Mouse (Mus musculus): ENCODE measurements around the gene Cd47. TPM values are rescaled to one million over a fixed set of nuclear protein-coding genes. Genes with fewer than 3 reads are reported as not detected.

Gene Cd47
- total RNA-seq, 2 experiments from 2014 or later = 217 to 225 TPM

DNA sequence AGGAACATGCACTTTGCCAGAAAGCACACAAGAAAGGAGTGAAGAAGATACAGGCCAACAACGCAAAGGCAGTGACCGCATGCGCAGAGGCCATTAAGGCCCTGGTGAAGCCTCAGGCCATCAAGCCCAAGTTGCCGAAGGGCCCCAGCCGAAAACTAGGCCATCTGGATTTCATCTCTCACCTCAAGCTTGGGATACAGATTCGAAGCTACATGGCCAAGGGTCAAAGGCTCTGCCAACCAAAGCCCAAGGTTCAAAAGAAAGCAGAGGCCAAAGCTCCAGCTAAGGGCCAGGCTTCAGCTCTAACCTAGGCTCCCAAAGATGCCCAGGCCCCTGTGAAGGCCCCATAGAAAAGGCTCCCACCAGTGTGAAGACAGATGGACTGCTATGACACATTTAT, 14.2 kb upstream of the Cd47 start:
- no peak for DNase-seq (ENCODE audit: extremely low spot score in 1 of 2, low spot score in 1 of 2)

DNA sequence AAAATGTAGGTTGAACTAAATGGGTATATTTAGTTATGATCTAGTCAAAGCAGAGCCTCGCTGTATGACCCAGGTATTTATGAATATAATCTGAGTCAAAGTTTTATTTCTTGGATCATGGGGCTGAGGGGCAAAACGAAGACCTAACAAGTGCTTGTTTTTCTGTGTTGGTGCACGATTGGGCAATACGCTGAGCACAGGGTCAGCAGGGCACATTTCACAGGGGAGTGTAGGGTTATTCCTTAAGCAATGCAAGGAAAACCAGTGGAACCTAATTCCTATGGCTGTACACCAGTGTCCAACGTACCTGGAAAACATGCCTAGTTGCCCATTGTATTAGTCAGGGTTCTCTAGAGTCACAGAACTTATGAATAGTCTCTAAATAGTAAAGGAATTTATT, 12.6 kb upstream of the Cd47 start:
- DNase-seq (ENCODE audit: extremely low spot score in 1 of 2, low spot score in 1 of 2) = no peak

DNA sequence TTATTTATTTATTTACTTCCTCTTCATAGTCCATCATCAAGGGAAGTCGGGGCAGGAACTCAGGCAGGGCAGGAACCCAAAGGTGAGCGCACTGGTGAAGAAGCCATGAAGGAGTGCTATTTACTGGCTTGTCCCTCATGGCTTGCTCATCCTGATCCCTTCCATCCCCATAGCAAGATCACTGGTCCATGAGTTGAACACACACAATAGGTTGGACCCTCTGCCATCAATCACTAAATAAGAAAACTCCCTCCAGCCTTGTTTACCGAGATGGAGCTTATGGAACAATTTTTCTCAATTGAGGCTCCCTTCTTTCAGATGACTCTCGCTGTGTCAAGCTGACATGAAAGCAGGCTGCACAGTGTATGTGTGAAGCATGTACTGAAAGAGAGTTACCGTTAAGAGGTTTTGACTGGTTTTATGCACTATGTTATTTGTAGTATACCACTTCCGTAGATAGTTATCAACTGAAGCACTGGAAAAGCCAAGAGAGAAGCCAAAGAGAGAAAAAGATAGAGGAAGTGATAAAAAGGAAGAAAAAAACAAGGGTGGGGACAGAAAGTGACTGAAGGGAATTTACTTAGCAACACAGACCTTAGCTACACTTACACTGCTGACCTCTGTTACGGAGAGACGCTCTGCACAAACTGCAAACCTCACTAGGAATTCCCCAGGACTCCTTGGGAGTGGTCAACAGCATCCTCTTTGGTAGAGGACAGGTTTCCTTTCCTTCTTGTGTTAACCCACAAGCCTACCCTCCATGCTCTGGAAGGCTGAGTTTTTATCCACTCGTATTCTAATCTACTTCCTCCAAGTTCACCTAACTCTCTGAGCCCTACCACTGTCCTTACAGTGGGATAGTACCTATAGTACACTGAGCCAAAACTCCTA, 9.5 kb upstream of the Cd47 start:
- no peak for DNase-seq (ENCODE audit: extremely low spot score in 1 of 2, low spot score in 1 of 2)

DNA sequence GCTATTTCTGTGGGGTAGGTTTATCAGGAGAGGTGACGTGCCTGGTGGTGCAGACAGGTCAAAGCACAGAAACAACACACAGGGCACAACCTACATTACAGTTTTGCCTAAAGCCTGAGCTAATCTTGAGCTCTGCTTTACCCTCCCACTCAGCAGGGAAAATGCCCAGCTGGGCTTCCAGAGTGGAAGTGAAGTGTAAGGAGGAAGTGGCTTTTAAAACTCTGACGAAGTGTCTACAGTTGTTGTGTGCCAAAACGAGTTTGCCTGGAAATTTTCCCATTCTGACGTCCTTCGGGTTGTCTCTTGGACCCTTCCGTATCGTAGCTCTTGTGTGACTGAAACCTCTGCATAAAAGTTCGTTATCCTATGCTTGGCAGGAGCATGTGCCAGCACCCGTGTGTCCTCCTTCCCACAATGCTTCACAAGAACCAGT, 7.9 kb upstream of the Cd47 start:
- no peak for DNase-seq (ENCODE audit: extremely low spot score in 1 of 2, low spot score in 1 of 2)

DNA sequence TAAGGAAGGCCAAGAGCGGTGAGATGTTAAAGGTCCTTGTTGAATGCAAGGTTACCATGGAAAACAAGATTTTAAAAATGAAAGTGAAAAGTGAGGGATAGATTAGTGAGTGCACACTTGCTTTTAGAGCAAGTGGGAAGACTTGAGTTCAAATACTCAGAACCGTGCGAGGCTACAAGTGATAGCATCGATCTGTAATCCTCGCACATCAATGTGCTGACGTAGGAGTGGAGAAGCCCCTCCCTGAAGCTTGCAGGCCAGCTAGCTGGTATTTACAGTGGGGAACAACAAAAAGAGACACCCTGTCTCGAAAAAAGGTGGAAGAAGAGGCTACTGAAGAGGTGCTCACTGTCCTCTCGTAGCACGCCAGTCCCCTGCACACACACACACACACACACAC, 6.7 kb upstream of the Cd47 start:
- no peak for DNase-seq (ENCODE audit: extremely low spot score in 1 of 2, low spot score in 1 of 2)

DNA sequence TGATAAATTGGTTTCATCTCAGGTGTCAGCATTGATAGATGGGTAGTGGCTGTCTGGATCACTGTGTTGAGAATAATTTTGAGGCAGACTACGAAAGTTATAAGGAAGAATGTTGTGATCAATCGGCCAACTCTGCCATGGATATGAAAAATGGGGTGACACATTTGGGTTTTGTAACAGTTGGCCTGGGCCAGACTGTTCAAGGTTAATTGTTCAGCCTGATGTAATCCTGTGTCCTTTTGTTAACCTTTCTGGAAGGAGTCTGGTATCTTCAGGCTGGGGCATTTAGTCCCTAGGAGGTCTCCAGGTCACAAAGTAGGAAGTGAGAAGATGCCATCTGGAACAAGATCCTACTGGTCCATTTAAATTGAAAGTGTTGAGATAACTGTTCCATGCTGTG, 4.1 kb upstream of the Cd47 start:
- DNase-seq (ENCODE audit: extremely low spot score in 1 of 2, low spot score in 1 of 2) = no peak

DNA sequence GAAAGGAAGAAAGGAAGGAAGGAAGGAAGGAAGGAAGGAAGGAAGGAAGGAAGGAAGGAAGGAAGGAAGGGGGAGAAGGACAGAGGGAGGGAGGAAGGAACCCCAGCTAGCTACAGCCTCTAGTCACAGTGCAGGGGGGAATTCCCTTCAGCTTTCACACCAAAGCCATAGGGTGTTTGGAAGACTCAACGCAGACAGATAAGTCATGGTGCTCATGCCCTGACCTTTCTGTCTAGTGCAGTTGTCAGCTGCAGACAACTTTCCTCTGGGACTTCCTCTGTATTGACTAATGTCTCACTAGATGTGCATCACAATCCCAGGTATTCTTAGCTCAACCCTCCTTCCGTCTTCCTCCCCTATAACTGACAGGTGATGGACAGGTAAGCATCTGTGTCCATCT, 3.4 kb upstream of the Cd47 start:
- no peak for DNase-seq (ENCODE audit: extremely low spot score in 1 of 2, low spot score in 1 of 2)

DNA sequence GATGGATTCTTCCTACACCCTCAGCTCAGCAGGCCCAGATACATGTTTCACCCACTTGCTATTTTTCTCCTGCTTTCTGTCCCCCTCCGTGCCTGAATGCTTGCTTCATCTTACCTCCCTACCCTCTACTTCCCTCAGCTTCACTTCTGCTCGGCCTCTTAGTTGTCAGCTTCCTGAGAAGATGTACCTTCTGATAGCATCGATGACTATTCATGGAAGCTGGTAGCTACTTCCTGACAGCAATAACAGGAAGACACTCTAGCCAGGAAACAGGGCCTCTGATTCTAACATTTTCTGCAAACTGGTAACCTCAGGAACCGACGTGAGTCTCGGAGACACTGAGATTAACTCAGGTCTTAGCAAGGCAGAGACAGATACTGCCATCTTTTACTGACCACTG, 1.5 kb upstream of the Cd47 start:
- no peak for DNase-seq (ENCODE audit: extremely low spot score in 1 of 2, low spot score in 1 of 2)

DNA sequence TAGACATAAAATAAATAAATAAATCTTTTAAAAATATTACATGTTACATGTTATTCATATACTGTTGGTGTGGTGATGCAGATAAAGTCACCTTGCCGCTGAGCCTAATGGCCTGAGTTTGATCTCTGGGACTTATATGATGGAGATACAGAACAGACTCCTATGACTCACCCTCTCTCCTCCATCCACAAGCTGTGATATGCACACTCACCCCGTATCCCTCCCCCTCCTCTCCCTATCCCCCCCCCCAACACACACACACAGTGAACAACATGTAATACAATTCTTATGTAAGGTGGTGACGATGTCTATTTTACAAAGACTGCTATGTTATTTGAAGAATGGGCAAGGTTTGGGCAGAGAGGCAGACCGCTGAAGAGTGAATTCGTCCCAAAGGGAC, 663 bp downstream of the Cd47 start:
- no peak for DNase-seq (ENCODE audit: extremely low spot score in 1 of 2, low spot score in 1 of 2)

DNA sequence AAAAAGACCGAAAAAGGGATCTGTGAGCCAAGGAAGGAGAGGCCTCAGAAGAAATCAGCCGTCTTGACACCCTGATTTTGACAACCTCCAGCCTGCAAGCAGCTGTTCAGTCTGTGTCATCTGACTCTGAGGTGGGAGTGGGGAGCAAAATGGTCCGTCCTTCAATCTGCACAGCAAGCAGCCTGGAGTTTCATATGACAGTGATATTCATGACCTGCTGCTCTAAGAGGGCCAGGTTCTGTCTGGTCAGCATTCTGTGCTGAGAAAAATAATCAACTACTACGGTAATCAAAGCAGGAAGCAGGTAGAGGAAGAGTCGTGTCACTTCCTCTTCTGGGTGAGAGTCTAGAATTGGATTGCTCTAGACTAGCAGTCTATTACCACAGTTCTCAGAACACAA, 1.1 kb downstream of the Cd47 start:
- DNase-seq (ENCODE audit: extremely low spot score in 1 of 2, low spot score in 1 of 2) = no peak

DNA sequence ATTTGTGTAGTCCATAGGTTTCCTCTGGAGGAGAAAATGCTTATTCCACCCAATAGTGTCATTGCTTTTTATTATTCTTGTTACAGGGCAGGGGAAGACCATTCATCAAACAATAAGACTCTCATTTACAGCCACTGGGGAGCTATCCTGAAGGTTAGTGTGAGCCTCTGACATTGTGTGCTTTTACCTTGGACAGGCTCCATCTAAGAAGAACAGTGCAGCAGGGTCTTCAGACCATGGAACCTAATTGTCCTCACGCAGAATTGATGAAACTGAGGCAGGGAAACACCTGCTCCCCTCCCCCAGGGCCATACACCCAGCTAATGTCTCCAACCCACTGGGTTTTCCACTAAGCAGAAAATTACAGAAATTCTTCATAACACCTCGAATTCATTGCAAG, 2.7 kb downstream of the Cd47 start:
- no peak for DNase-seq (ENCODE audit: extremely low spot score in 1 of 2, low spot score in 1 of 2)

DNA sequence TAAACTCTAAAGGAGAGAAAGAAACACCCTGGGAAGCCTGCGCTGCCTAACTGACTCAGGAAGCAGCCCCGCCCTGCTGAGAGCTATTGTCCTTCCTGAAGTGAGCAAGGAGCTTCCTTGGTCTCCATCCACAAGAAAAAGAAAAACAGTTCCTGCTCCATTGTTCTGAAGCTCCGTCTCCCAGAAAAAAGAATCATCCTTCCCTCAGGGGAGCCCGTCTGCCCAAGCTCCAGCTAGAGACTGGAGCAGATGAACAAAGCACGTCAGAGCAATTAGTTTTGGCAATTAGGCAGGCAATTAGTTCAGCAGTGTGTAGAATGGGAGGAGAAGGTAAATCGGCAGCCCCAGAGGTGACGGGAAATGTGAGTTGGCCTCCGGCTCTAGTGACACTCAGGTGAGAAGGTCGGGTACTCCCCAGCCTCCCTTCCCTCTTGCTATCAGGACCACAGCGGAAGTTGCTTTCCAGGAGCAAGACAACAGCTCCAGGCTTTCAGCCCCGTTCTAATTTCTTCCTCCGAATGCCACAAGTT, 3.7 kb downstream of the Cd47 start:
- DNase-seq (ENCODE audit: extremely low spot score in 1 of 2, low spot score in 1 of 2) = peak in 1 of 2 experiments; percentile 3

DNA sequence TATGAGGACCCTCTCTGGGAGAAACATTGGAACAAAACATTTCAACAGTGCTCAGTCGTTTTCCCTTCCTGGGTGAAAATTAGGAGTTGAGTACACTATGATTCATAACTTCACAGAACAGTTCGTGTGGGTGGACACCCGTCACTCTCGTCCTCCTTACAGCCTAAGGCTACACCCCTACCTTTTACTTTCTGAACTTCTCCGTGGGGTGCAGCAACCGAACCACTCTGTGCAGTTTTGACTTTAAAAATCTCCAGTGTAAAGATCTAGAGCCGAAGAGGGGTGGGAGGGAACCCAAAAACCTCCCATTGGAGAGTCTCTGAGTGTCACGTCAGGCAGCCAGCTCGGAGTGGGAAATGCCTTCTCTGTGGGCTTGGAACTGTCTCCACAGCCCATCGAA, 6.6 kb downstream of the Cd47 start:
- no peak for DNase-seq (ENCODE audit: extremely low spot score in 1 of 2, low spot score in 1 of 2)

DNA sequence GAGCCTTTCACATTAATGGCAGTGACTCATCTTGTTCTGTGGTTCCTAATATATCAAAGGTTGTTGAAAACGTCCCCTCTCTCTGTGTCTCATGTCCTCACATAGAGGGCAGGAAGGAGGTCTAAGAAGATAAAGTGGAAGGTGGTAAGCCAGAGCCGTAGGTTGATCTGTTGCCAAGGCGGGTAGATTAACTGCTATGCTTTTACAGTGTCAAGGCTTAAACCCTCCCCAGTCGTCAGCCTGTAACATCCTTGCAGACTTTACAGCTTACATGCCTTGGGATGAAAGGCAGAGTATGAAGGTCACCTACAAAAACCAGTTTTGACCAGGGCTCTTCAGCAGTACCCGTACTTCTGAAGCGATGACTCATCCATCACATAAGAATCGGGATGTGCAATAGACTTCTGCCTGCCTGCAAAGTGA, 7.1 kb downstream of the Cd47 start:
- no peak for DNase-seq (ENCODE audit: extremely low spot score in 1 of 2, low spot score in 1 of 2)

DNA sequence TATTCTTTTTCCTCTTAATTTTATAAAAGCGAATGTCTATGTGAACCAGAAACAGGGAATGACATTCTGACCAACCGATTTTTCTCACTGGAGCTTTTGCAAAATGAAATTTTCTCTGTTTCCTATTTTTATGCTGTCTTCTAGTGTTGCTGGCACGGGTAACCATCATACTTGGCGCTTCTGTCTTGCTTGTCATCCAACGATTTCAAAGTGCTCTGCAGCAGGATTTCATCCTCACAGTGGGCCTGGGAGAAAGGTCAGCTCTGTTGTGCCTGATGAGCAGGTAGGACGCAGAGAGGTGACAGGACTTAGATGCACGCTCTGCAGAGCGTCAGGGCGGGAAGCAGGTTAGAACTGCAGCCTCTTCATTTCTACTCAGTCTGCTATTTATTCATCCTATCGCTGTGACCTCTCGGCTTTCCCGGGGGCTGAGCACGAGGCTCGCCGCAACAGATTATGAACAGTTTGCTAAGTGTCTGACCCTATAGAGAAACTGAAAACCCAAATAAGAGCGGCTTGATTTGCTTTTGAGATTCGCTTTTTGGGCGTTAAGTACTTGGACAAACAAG, 7.6 kb downstream of the Cd47 start:
- no peak for DNase-seq (ENCODE audit: extremely low spot score in 1 of 2, low spot score in 1 of 2)

DNA sequence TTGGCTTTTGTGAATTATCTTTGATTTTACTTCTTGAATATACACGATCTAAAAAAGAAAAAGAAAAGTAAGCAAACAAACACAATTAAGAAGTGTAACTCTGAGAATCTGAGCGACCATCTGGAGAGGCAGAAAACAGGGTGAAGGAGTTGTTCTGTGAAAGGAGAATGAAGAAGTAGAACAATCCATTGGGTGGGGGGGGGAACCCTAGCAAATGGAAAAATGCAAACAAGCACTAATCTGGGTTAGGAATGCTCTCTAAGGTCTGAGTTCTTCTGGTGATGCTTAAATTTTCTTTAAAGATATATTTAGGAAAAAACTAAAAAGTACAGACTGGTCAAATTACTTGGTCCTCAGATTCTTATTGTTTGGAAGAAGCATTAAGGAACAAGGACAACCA, 11.6 kb downstream of the Cd47 start:
- DNase-seq (ENCODE audit: extremely low spot score in 1 of 2, low spot score in 1 of 2) = no peak

DNA sequence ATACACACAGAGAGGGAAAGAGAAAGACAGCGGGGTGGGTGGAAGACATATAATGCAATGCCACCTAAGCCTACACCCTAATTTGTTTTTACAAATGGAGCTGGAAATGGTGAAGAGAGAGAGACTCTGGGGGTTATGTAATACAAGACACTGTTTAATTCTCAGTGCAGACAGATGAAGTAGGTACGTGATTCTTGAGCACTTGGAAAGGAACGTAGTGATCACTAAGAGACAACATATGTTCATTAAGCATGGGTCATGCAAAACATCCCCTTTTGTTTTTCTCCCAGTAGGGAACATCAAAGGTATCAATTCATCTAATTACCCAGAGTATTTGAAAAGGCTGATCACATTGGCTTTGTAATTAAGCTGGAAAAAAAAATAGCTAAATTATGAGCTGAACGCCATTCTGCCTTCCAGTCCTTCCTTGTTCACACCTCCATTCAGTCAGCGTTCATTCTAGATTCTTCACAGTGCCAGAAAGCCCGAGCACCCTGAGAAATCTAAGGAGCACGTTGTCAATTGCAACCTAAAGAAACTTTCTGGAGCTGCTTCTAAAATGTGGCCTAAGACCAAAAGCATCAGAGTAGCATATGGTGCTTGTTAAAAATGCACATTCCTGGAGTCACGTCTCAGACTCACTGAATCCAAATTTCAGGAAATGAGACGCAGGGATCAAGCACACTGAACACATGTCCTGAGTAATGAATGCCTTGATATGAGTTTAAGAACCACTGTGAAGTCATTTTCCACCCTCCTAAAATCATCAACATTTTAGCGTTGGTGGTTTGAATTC, 12.7 kb downstream of the Cd47 start:
- DNase-seq (ENCODE audit: extremely low spot score in 1 of 2, low spot score in 1 of 2) = no peak

DNA sequence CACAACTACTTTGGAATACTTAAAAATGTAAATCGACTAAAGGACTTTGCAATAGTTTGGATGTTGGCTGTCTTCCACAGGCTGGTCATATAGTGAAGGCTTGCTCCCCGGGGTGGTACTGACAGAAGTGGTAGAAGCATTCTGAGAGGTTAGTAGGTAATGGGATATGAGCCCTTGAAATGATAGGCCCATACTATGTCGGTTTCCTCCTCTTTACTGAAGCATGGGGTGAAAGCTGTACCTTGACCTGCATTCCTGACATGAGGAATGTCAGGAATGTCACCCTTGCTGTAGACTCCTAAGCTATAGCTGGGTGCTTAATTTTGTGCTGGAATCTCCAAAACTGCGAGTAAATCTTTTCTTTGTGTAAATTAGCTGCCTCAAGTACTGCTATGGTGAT, 14.1 kb downstream of the Cd47 start:
- no peak for DNase-seq (ENCODE audit: extremely low spot score in 1 of 2, low spot score in 1 of 2)

DNA sequence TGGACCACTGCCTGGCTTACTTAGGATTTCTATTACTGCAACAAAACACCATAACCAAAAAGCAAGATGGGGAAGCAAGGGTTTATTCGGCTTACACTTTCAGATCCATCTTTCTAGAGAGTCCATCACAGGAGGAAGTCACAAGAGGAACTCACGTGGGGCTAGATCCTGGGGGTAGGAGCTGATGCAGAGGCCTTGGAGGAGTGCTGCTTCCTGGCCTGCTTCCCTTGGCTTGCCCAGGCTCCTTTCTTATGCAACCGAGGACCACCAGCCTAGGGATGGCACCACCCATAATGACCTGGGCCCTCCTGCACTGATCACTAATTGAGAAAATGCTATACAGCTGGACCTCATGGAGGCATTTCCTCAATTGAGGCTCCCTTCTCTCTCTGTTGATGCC, 16.6 kb downstream of the Cd47 start:
- DNase-seq (ENCODE audit: extremely low spot score in 1 of 2, low spot score in 1 of 2) = no peak

DNA sequence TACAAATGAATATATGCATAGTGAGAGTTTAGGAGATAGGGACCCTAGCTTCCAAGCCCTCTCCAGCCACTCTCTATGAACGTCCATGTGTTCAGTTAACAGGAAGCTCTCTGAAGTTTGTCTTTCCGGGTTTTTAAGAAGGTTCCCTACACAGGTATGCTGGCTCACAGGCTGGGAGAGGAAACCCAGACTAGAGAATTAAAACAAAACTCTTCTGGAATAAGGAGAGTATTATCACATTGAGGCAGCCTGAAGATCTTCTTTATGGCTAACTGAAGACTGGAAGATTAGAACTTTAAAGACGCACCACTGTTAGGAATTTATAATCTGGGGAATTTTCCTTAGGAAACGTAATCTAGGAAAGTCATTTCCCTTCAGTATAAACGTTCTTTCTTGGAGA, 17.8 kb downstream of the Cd47 start:
- no peak for DNase-seq (ENCODE audit: extremely low spot score in 1 of 2, low spot score in 1 of 2)

DNA sequence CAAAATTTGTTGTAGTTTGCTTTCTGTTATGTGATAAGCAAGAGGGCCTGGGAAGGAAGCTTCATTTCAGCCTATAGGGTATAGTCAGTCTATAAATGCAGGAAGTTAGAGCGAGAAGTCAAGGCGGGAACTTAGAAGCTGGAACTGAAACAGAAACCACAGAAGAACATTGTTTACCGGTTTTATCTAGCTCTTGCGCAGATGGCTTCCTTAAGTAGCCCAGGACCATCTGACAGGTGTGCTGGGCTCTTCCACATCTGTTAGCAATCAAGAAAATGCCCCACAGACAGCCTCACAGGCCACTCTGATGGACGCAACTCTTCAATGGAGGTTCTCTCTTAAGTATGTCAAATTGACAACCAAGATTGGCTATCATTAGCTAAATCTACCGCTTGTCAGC, 18.3 kb downstream of the Cd47 start:
- no peak for DNase-seq (ENCODE audit: extremely low spot score in 1 of 2, low spot score in 1 of 2)

Data from layer of hippocampus, postnatal 25 days (tissue).